Mouse (Mus musculus): ENCODE results near the gene Shisa6. TPM values are rescaled to one million over a fixed set of nuclear protein-coding genes. Genes with fewer than 3 reads are reported as not detected.

Gene Shisa6
- polyA plus RNA-seq, 1 experiment, result not detected

DNA sequence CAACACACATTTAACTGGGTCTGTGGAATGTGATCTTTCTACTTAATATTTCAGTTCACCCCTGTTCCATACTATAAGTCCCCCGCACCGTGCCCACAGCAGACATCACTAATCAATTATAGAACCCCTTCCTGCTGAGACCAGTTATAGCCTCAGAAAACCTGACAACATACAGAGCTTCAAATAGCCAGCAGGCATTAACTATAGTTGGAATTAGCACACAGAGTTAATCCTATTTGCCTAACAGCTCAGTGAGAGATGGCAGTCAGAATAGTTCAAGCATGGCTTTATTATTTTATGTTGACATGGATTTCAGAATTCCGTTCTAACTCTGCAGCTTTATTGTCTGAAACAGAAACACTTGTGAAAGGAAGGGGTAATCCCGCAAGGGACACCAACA lies 8.5 kb upstream of the Shisa6 start:
- H3K4me3 ChIP-seq (replicated peaks; ENCODE audit: control insufficient read depth, low read depth, low read length), result no peak overlapping the region
- no peak for TF ChIP-seq POLR2A (IDR thresholded peaks at IDR 0.05; ENCODE audit: borderline replicate concordance, control insufficient read depth, low read depth, low read length)
- no peak for TF ChIP-seq CTCF (IDR thresholded peaks at IDR 0.05; ENCODE audit: control insufficient read depth, insufficient read depth, low read length)
- H3K4me1 ChIP-seq (ENCODE audit: control insufficient read depth, insufficient read depth, low read length), result no peaks in the 10 kb centered on the region
- no peak overlapping the region for H3K27ac ChIP-seq (ENCODE audit: control insufficient read depth, insufficient read depth, low read depth, low read length, poor library complexity)
- 75% methylated on average over 4 of the region's 4 CpGs for WGBS

DNA sequence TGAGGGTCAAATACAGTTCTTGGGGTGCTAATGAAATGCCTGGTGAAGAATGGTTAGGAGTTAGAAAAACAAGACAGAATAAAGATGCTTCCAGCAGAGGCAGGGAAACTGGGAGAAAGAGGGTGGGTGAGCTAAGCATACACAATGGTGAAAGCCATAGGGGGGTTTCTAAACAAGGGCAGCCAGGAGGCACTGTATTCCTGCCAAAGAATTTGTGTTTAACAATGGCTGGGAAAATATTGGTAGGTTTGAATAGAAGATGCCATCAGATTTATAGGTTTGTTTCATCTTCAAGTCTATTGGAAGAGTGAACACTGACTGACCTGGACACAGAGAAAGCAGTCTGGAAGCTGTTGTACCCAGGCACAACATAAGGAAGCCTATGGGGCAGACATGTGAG lies 2.4 kb upstream of the Shisa6 start:
- H3K4me1 ChIP-seq (ENCODE audit: control insufficient read depth, insufficient read depth, low read length), result no peaks in the 10 kb centered on the region
- H3K27ac ChIP-seq (ENCODE audit: control insufficient read depth, insufficient read depth, low read depth, low read length, poor library complexity), result no peak overlapping the region
- TF ChIP-seq CTCF (IDR thresholded peaks at IDR 0.05; ENCODE audit: control insufficient read depth, insufficient read depth, low read length), result no peak
- no peak for TF ChIP-seq POLR2A (IDR thresholded peaks at IDR 0.05; ENCODE audit: borderline replicate concordance, control insufficient read depth, low read depth, low read length)
- H3K4me3 ChIP-seq (replicated peaks; ENCODE audit: control insufficient read depth, low read depth, low read length), result no peak overlapping the region

DNA sequence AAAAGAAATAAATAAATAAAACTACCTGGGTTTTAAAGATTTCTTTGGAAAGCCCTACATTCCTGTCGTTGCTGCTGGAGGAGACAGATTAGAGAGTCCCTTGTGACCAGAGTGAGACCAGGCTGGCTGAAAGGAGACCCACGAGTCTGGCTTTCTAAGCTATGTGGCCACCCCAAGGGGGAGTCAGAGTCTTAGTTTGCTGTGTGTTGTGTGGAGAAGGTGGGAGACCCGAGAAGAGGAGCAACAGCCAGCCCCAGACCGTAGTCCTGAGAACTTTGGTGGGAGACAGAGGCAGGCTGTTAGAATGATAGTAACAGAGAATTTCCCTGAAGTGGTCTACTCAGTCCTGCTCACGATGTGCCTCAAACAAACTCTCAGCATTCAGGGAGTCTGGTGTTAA lies 1.6 kb upstream of the Shisa6 start:
- no peak for TF ChIP-seq POLR2A (IDR thresholded peaks at IDR 0.05; ENCODE audit: borderline replicate concordance, control insufficient read depth, low read depth, low read length)
- TF ChIP-seq CTCF (IDR thresholded peaks at IDR 0.05; ENCODE audit: control insufficient read depth, insufficient read depth, low read length), result no peak
- Histone ChIP-seq H3K27ac (ENCODE audit: control insufficient read depth, insufficient read depth, low read depth, low read length, poor library complexity) (no peak overlapping the region), H3K4me1 (ENCODE audit: control insufficient read depth, insufficient read depth, low read length) (no peaks in the 10 kb centered on the region), H3K4me3 (replicated peaks; ENCODE audit: control insufficient read depth, low read depth, low read length) (no peak overlapping the region)
- 1% methylated on average over 5 of the region's 5 CpGs for WGBS

DNA sequence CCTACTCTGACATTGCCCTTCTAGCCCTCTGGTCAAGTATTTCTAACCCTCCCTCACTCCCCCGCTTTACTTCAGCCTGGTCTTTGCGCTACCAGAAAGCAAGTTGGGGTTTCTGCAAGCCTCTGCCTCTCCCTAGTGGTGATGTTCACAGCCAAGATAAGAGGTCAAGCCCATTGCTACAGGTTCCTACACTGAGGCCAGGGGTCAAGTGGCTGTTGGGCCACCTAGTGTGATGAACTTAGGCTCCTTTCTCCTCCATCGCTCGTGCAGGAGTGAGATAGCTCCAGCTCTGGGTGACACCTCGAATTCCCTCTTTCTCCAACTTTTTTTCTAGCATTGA lies 1.2 kb upstream of the Shisa6 start:
- no peak overlapping the region for H3K4me3 ChIP-seq (replicated peaks; ENCODE audit: control insufficient read depth, low read depth, low read length)
- WGBS, result 7% methylated on average over 5 of the region's 5 CpGs
- H3K4me1 ChIP-seq (ENCODE audit: control insufficient read depth, insufficient read depth, low read length), result no peaks in the 10 kb centered on the region
- no peak overlapping the region for H3K27ac ChIP-seq (ENCODE audit: control insufficient read depth, insufficient read depth, low read depth, low read length, poor library complexity)
- TF ChIP-seq CTCF (IDR thresholded peaks at IDR 0.05; ENCODE audit: control insufficient read depth, insufficient read depth, low read length), result no peak
- no peak for TF ChIP-seq POLR2A (IDR thresholded peaks at IDR 0.05; ENCODE audit: borderline replicate concordance, control insufficient read depth, low read depth, low read length)

DNA sequence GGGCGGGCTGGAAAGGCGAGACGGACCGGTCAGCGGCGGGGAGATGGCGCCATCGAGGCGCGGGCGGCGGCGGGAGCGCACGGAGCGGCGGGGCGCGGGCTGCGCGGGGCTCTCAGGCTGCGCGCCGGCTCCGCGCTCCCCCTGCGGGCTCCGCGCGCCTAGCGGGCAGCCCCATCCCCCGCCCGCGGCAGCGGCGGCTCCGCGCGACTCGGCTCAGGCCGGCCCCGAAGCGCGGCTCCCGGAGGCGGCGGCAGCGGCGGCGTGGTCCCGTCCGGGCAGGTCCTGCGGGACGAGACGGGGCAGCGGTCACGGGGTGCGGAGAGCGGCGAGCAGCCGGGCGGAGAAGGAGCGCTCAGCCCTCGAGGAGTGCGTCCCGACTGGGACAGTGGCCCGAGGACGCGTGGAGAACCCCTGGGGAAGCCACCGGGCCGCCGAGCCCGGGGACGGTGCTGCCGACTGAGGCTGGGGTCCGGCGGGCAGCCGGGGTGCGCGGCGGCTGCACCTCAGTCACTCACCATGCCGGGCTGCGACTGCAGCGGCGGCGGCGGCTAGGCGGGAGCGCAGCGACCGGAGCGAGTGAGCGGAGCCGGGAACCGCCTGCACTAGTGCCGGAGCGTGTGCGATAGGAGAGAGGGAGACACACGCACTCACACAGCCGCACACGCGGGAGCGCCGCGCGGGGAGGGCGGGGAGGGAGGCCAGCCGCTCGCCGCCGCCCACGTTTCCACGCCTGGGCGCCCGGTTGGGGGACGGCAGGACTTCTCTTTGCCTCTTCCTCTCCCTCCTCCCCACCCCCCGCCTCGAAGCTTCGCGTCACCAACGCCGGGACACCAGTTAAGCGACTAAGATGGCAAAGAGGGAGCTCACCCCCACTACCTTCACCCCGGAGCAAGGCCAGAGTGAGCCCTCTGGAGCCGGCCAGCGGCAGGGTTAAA lies 549 bp upstream of the Shisa6 start:
- Histone ChIP-seq H3K4me1 (ENCODE audit: control insufficient read depth, insufficient read depth, low read length) (no peaks in the 10 kb centered on the region), H3K27ac (ENCODE audit: control insufficient read depth, insufficient read depth, low read depth, low read length, poor library complexity) (no peak overlapping the region; the same call in 1 of the 2 replicates), H3K4me3 (replicated peaks; ENCODE audit: control insufficient read depth, low read depth, low read length) (no peak overlapping the region)
- no peak for TF ChIP-seq POLR2A (IDR thresholded peaks at IDR 0.05; ENCODE audit: borderline replicate concordance, control insufficient read depth, low read depth, low read length)
- TF ChIP-seq CTCF (IDR thresholded peaks at IDR 0.05; ENCODE audit: control insufficient read depth, insufficient read depth, low read length), result no peak
- WGBS, result 2% methylated on average over 123 of the region's 126 CpGs

DNA sequence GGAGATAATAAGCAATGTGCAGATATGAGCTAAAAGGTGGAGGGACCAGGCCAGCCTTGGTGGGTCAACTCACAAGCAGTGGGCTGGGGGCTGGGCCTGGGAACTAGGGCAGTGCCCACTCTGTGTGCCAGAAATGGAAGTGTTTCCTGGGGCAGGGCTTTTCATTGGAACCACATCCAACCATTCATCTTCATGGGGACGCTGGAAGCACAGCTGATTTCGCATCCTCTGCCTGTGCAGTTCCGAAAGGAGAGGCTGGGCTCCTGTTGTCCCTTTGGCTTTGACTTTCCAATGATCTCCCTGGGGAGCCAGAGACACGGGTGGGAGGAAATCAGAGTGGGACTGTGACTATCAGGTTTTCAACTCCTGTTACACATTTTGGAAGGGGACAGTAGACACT lies 1.5 kb downstream of the Shisa6 start:
- Histone ChIP-seq H3K4me3 (replicated peaks; ENCODE audit: control insufficient read depth, low read depth, low read length) (no peak overlapping the region), H3K4me1 (ENCODE audit: control insufficient read depth, insufficient read depth, low read length) (no peaks in the 10 kb centered on the region), H3K27ac (ENCODE audit: control insufficient read depth, insufficient read depth, low read depth, low read length, poor library complexity) (no peak overlapping the region)
- TF ChIP-seq CTCF (IDR thresholded peaks at IDR 0.05; ENCODE audit: control insufficient read depth, insufficient read depth, low read length), result no peak
- TF ChIP-seq POLR2A (IDR thresholded peaks at IDR 0.05; ENCODE audit: borderline replicate concordance, control insufficient read depth, low read depth, low read length), result no peak
- WGBS, result 44% methylated on average over 4 of the region's 4 CpGs

DNA sequence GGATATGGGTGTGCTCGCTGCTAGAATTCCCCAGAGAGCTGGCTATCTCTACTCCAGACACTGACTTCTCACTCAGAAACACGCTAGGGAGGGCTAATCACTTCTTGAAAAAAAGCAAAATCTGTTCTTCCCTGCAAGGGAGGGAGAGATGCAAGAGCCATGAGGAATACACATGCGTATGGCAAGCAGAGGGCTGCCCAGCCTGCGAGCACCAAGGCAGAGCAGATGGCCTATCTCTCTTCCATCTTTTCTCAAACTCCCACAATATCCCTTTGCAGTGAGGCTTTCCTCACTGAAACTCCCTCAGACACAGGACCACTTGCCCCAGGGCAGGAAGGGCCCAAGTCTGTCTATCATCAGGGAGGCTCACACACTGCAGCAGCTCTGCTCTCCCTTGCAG lies 3.4 kb downstream of the Shisa6 start:
- TF ChIP-seq POLR2A (IDR thresholded peaks at IDR 0.05; ENCODE audit: borderline replicate concordance, control insufficient read depth, low read depth, low read length), result no peak
- TF ChIP-seq CTCF (IDR thresholded peaks at IDR 0.05; ENCODE audit: control insufficient read depth, insufficient read depth, low read length), result no peak
- H3K4me3 ChIP-seq (replicated peaks; ENCODE audit: control insufficient read depth, low read depth, low read length), result no peak overlapping the region
- no peaks in the 10 kb centered on the region for H3K4me1 ChIP-seq (ENCODE audit: control insufficient read depth, insufficient read depth, low read length)
- 68% methylated on average over 4 of the region's 4 CpGs for whole genome bisulfite sequencing
- no peak overlapping the region for H3K27ac ChIP-seq (ENCODE audit: control insufficient read depth, insufficient read depth, low read depth, low read length, poor library complexity)

DNA sequence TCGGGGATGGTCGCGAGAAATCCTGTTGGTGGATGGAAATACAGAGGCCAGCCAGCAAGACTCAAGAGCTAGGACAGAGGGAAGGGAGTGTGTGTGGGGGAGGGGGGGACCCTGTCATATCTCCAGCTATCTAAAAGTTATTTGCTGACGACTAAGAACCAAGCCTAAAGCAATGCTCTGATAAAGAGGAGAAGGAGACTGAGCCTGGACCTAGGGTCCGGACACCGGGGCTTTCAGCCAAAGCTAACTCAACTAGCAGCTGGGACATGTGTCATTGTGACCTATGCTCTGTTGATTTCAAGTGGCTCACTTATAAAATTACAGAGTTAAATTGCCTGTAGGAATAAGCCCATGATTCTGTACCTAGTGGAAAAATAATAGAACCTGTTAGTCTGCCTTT lies 6.4 kb downstream of the Shisa6 start:
- no peak for TF ChIP-seq POLR2A (IDR thresholded peaks at IDR 0.05; ENCODE audit: borderline replicate concordance, control insufficient read depth, low read depth, low read length)
- no peak for TF ChIP-seq CTCF (IDR thresholded peaks at IDR 0.05; ENCODE audit: control insufficient read depth, insufficient read depth, low read length)
- no peak overlapping the region for H3K27ac ChIP-seq (ENCODE audit: control insufficient read depth, insufficient read depth, low read depth, low read length, poor library complexity)
- no peaks in the 10 kb centered on the region for H3K4me1 ChIP-seq (ENCODE audit: control insufficient read depth, insufficient read depth, low read length)
- WGBS, result 83% methylated on average over 6 of the region's 6 CpGs
- no peak overlapping the region for H3K4me3 ChIP-seq (replicated peaks; ENCODE audit: control insufficient read depth, low read depth, low read length)
